Mouse (Mus musculus) liver, adult 2 months (tissue): Measurements from ENCODE around the gene Wfdc3. TPM values are rescaled to one million over a fixed set of nuclear protein-coding genes. Genes with fewer than 3 reads are reported as not detected.
"Not testable (repeated sequence)": the region's sequence is repeated elsewhere in the genome, so short reads cannot be mapped to it uniquely, and the experiment has no call there.

Experiments
- DNase-seq: peaks from one replicate; pipeline ENCODE4 v3.0.0-alpha.2; 2011; ENCODE audit warnings: low read depth, low spot score; ENCODE audit errors: extremely low read depth
- H3K27ac ChIP-seq: fragments of 200-500 bp; replicated peaks from 2 replicates; pipeline ENCODE4 v1.5.1; 2012; ENCODE audit warnings: low read depth, mild to moderate bottlenecking, control low read depth, inconsistent platforms, low read length; ENCODE audit not compliant: insufficient read depth
- H3K27me3 ChIP-seq: fragments of 200-500 bp; 2 replicates; pipeline ENCODE4 v1.6.1; 2012; ENCODE audit warnings: mild to moderate bottlenecking, moderate library complexity, low read length, inconsistent platforms; ENCODE audit not compliant: control insufficient read depth, insufficient read depth
- H3K36me3 ChIP-seq: fragments of 200-500 bp; 2 replicates; pipeline ENCODE4 v1.6.1; 2012; ENCODE audit warnings: low read length, inconsistent platforms; ENCODE audit not compliant: control insufficient read depth, insufficient read depth
- H3K4me1 ChIP-seq: fragments of 200-500 bp; 2 replicates; pipeline ENCODE4 v1.6.1; 2011; ENCODE audit warnings: low read length; ENCODE audit not compliant: control insufficient read depth, insufficient read depth
- H3K4me3 ChIP-seq: fragments of 200-500 bp; 2 replicates; pipeline ENCODE4 v1.5.1; 2011; ENCODE audit warnings: low read depth, mild to moderate bottlenecking, control low read depth, low read length, moderate library complexity; ENCODE audit not compliant: insufficient read depth
- H3K79me2 ChIP-seq: fragments of 200-500 bp; 2 replicates; pipeline ENCODE4 v1.6.1; 2012; ENCODE audit warnings: inconsistent platforms, mild to moderate bottlenecking, low read length, moderate library complexity; ENCODE audit not compliant: control insufficient read depth, insufficient read depth
- H3K9ac ChIP-seq: fragments of 200-500 bp; 2 replicates; pipeline ENCODE4 v1.6.1; 2012; ENCODE audit warnings: low read depth, mild to moderate bottlenecking, control low read depth, inconsistent platforms, low read length
- CTCF ChIP-seq: fragments of 200-500 bp; IDR thresholded peaks from 2 replicates; pipeline ENCODE4 v1.5.1; 2011; ENCODE audit warnings: low read depth, low read length, control low read depth
- POLR2A ChIP-seq: fragments of 200-500 bp; IDR thresholded peaks from 2 replicates; pipeline ENCODE4 v1.6.1; 2011; ENCODE audit warnings: low read length, control low read depth; ENCODE audit not compliant: insufficient read depth; ENCODE audit errors: extremely low read depth
- WGBS: fragments of 180-500 bp; shearing (Covaris S2); methylation state at CpG from one replicate; pipeline ENCODE4 v1.1.7; 2018; 5-methylcytosine and 5-hydroxymethylcytosine counted together
- polyA plus RNA-seq: library from polyadenylated mRNA; depleted of rRNA; stranded (reverse); fragments of >200 nt; gene quantifications from 2 replicates; pipeline ENCODE4 v1.2.3, GENCODE M21; 2012
- total RNA-seq: library from RNA; depleted of rRNA; stranded (reverse); fragments of >200 nt; gene quantifications from 2 replicates; pipeline ENCODE4 v1.2.3, GENCODE M21; 2014

Wfdc3 gene
- total and polyA plus RNA-seq, 2 experiments, result 0.07 to 0.09 TPM

GRCm38 (mm10) chr2:164725895-164726619 is 19.7 kb downstream of the Wfdc3 start:
- no peak overlapping the region for H3K27ac ChIP-seq
- no peak for TF ChIP-seq POLR2A
- TF ChIP-seq CTCF, result peak; percentile 71
- H3K4me1 ChIP-seq, result peaks cover 6% of the 10 kb centered on the region
- no peaks in the 10 kb centered on the region for H3K36me3 ChIP-seq
- no peaks in the 10 kb centered on the region for H3K79me2 ChIP-seq
- H3K27me3 ChIP-seq, result no peaks in the 10 kb centered on the region
- peak; percentile 52 for DNase-seq
- 19% methylated on average over 6 of the region's 6 CpGs for WGBS
- H3K4me3 ChIP-seq, result no peak overlapping the region
- no peak overlapping the region for H3K9ac ChIP-seq

GRCm38 (mm10) chr2:164723276-164723675 is 22.5 kb downstream of the Wfdc3 start:
- H3K27ac ChIP-seq, result no peak overlapping the region
- H3K27me3 ChIP-seq, result no peaks in the 10 kb centered on the region
- no peak overlapping the region for H3K9ac ChIP-seq
- H3K36me3 ChIP-seq, result no peaks in the 10 kb centered on the region
- no peaks in the 10 kb centered on the region for H3K79me2 ChIP-seq
- 67% methylated on average over 4 of the region's 4 CpGs for WGBS
- TF ChIP-seq POLR2A (no peak), CTCF (no peak)
- peaks cover 6% of the 10 kb centered on the region for H3K4me1 ChIP-seq
- H3K4me3 ChIP-seq, result no peak overlapping the region
- no peak for DNase-seq

GRCm38 (mm10) chr2:164716194-164716786 is 29.4 kb downstream of the Wfdc3 start:
- 90% methylated on average over 23 of the region's 23 CpGs for WGBS
- H3K4me1 ChIP-seq, DNase-seq, H3K79me2 ChIP-seq, H3K4me3 ChIP-seq, H3K36me3 ChIP-seq, H3K27ac ChIP-seq, H3K27me3 ChIP-seq, H3K9ac ChIP-seq: not testable (repeated sequence)

- WGBS, result 74% methylated on average over 6 of the region's 6 CpGs
- Histone ChIP-seq H3K4me3 (no peak within 1 kb of the TSS), H3K9ac (no peak within 1 kb of the TSS), H3K27ac (no peak within 1 kb of the TSS), H3K36me3 (no peaks in the 10 kb centered on the region), H3K79me2 (no peaks in the 10 kb centered on the region), H3K4me1 (no peaks in the 10 kb centered on the region), H3K27me3 (no peaks in the 10 kb centered on the region)
- no peak for DNase-seq
- TF ChIP-seq POLR2A (no peak), CTCF (no peak)
Measured at GRCm38 (mm10) chr2:164715005-164715404, 30.7 kb downstream of the Wfdc3 start, which contains the start of gene Spint5. Spint5 (plus strand) TSS chr2:164715305.

- WGBS, result 89% methylated on average over 14 of the region's 14 CpGs
Measured at GRCm38 (mm10) chr2:164705991-164706390, 39.7 kb downstream of the Wfdc3 start.

GRCm38 (mm10) chr2:164705328-164705727 is 40.4 kb downstream of the Wfdc3 start:
- H3K27me3 ChIP-seq, result no peaks in the 10 kb centered on the region
- no peak overlapping the region for H3K27ac ChIP-seq
- H3K4me1 ChIP-seq, result no peaks in the 10 kb centered on the region
- 91% methylated on average over 6 of the region's 6 CpGs for WGBS
- TF ChIP-seq POLR2A (no peak), CTCF (no peak)
- no peak overlapping the region for H3K4me3 ChIP-seq
- DNase-seq, result no peak
- no peaks in the 10 kb centered on the region for H3K79me2 ChIP-seq
- no peak overlapping the region for H3K9ac ChIP-seq
- H3K36me3 ChIP-seq, result no peaks in the 10 kb centered on the region

More at GRCm38 (mm10) chr2:164705991-164706390, 39.7 kb downstream of the Wfdc3 start:
- peak; percentile 10 for DNase-seq
- no peaks in the 10 kb centered on the region for H3K79me2 ChIP-seq
- no peaks in the 10 kb centered on the region for H3K4me1 ChIP-seq
- TF ChIP-seq CTCF, result no peak
- no peaks in the 10 kb centered on the region for H3K36me3 ChIP-seq
- H3K9ac ChIP-seq, result no peak overlapping the region
- H3K4me3 ChIP-seq, result no peak overlapping the region
- no peaks in the 10 kb centered on the region for H3K27me3 ChIP-seq
- H3K27ac ChIP-seq, result no peak overlapping the region
